Mouse (Mus musculus): Measurements from ENCODE around the gene Ahnak.
"Not testable (repeated sequence)": the region's sequence is repeated elsewhere in the genome, so short reads cannot be mapped to it uniquely, and the experiment has no call there.

Gene Ahnak

GRCm38 (mm10) chr19:9097441-9097840, 108.4 kb downstream of the Ahnak start:
- DNase-seq (ENCODE audit: low spot score) = no peak

DNA sequence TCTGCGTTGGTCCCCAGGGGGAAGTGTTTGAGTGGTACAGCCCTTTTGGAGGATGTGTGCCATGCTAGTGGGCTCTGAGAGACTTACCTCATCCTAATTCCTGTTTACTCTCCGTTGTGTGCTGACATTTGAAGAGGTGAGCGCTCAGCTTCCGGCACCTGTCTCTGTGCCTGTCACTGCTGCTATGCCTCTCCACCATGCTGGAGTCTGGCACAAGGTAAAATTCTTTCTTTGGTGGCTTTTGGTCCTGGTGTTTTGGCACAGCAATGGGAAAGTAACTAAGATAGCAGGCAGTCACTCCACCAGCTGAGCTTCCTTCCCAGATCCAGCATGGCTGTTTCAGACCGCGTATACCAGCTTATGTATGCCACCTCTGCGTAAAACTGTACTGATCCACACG, 110.7 kb downstream of the Ahnak start:
- no peak for DNase-seq (ENCODE audit: low spot score)

GRCm38 (mm10) chr19:9100297-9101061, 111.4 kb downstream of the Ahnak start:
- DNase-seq (ENCODE audit: low spot score) = no peak

DNA sequence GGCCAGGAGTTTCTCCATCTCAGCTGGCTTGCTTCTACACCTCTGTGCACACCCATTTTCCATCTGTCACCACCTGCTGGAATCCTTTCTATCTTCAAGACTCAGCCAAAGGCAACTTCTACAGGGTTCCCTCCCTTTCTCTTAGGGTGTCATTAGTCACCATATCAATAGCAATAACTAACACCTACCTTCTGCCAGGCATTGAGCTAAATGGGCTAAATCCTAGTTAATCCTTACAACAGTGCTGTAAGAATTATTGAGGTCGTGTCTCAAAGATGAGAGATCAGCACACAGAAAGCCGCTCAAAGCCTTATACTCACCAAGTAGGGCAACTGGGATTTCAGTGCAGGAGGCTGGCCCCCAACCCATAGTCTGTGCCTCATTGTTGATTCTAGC, 112.0 kb downstream of the Ahnak start:
- no peak for DNase-seq (ENCODE audit: low spot score)

GRCm38 (mm10) chr19:9103986-9104385, 114.9 kb downstream of the Ahnak start:
- DNase-seq (ENCODE audit: low spot score) = no peak

DNA sequence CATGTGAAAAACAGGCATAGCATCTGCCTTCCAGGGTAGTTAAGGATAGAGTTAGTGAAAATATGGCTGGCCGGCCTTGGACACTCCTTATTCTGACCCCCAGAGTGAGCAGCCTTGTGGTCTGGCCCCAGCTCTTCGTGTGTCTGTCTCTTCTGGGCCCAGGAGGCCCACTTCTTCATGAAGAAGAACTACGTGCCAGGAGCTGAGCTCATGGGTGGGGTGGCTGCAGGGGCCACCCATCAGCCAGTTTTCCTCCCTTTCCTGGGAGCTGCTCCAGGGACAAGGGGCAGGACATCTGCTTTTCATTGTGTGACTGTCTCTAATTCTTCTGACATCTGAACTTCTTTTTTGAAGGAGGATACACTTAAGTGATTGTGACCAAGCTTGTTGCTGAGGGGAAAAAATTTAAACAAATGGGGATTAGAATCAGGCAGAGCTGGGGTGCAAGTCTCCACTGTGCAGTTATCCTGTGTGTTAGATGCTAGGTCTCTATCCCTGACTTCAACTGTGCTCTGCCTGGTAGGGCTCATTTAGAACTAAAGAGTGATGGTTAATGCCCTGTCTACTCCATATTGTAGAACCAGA, 116.1 kb downstream of the Ahnak start:
- no peak for DNase-seq (ENCODE audit: low spot score)

DNA sequence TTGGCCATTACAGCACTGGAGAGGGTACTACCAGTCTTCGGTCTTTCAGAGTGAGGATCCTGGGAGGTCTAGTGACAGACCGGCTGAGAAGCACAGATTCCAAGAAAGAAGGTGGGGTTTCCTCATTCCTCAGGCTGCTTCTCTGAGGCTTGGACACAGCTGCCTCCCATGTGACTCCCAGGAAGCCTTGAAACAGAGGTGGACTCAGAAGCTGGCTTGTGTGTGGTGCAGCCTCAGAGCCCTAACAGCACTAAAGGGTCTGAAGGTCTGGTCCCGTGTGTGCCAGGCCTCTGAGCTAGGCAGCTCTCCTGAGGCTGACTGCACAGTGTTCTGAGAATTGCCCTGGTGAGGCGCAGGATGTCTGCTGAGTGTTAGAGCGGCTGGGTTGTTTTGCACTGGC, 117.0 kb downstream of the Ahnak start:
- DNase-seq (ENCODE audit: low spot score) = no peak

DNA sequence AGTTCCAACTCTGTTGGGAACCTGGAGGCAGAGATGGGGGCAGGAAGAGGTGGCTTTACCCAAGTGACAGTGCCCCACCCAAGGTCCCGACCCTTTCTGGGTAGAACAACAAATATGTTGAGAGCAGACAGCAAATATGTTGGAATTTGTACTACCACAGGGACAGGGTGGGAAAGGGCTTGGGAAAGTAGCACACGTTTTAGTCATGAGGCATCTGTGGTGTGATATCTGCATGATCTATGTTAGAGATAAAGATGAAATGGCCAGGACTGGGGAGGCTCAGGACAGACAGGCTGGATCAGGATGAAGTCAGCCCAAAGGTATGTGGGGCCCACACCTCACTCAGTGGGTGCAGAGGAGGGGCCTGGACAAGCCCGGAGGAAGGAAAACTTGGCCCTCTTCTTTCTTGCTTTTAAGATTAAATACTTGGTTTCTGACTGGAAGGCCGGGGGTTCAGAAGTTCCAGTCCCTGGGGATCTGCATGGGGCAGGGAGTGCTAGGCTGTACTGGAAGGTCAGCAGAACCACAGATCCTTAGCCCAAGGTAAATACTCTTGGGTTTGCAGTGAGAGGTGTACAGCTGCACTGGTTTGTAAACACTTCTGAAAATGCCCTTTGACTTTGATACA, 117.8 kb downstream of the Ahnak start:
- no peak for DNase-seq (ENCODE audit: low spot score)

- no peak for DNase-seq (ENCODE audit: low spot score)
These were observed 118.3 kb downstream of the Ahnak start for GRCm38 (mm10) chr19:9107379-9107755.

GRCm38 (mm10) chr19:9108536-9108935, 119.5 kb downstream of the Ahnak start:
- no peak for DNase-seq (ENCODE audit: low spot score)

DNA sequence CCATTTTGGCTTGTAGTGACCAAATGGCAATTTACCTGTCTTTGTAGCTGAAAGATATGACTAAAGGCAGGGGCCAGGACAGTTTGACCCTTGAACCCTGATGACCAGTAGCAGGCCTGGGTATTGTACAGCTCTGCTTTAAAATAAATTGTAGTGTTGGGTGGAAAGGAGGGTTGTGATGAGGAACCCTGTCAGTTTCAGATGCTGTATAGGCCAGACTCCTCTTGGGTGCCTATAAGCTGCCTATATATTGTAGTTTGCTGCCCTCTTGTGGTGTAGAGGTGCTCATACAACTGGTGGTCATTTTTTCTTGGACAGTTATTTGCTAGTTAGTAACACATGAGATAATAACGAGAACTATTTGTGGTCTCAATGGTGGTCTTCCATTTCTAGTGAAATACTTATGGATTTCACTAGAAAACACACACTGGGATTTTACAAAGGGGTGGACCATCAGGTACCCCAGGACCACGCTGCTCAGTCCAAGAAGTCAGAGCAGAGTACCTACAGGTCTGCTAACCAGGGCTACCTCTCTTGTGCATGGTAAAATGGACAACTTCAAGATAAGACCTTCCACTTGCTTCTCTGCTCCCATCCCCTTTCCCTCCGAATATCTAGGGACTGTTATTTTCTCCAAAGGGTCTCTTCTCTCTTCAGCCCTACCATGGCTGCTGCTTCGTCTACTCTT, 121.2 kb downstream of the Ahnak start:
- peak; percentile 67 for DNase-seq (ENCODE audit: low spot score)

DNA sequence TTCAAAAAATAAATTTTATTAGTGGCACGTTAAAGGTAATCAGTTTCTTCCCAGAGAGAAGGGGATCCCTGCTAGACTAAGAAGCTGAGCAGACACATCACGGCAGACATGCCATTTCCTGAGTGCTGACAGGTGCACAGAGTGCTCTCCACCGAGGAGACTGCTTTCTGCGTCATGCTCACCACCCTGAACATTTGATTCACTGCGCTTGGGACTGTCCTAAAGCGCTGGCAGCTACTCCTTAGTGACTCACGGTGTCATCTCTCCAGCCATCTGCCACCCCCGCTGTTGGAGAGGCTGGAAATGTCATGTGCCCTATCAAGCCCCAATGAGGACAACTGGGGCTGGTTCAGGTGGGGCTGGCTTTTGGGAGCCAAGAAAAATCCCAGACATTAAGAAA, 123.0 kb downstream of the Ahnak start:
- no peak for DNase-seq (ENCODE audit: low spot score)

GRCm38 (mm10) chr19:9116268-9116667, 127.2 kb downstream of the Ahnak start:
- DNase-seq (ENCODE audit: low spot score) = no peak

GRCm38 (mm10) chr19:9117275-9117674, 128.2 kb downstream of the Ahnak start:
- DNase-seq (ENCODE audit: low spot score) = no peak

DNA sequence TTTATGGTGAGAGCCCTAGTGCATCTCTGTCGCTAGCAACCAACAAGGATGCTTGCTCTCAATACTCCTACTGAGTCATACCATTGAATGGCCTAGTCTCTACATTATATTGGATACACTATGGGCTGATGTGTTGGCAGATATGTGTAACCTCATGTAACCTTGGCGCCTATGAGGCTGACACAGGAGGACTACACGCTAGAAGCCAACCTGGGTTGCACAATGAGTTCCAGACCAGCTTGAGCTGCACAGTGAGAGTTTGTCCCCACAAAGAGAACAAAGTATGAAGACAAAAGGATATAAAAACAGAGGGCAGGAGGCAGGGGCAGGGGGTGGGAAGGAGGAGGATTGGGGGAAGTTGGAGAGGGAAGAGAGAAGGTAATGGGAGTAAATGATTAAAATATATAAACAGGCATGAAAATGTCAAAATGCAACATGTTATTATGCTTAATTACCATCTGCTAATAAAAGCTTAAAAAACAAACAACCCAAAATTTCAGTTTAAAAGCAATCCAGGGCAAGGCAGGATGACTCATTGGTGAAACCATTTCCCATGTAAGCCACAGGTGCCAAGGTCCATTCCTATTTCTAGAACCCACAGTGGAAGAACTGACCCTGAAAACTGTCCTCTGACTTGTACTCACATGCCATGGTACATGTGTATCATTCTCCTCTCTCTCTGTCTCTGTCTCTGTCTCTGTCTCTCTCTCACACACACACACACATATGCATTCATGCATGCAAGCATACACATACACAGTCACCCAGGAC, 130.8 kb downstream of the Ahnak start:
- no peak for DNase-seq (ENCODE audit: low spot score)

DNA sequence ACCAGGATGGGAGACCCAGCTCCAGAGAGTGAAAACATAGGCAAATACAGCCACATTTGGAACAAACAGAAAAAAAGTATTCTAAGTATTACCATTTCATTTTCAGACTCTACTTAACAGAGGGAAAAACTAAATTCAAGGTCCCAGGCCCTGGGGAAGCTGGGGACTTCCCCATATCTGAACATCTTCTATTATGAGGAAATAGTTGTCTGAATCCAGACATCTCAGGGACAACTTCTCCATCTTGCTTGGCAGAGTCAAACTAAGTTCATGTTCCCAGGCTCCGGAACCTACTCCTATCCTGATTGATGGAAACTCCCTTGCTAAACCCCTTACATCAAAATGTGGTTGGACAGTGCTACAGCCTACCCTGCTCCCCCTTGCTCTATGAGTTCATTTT, 133.3 kb downstream of the Ahnak start:
- no peak for DNase-seq (ENCODE audit: low spot score)

DNA sequence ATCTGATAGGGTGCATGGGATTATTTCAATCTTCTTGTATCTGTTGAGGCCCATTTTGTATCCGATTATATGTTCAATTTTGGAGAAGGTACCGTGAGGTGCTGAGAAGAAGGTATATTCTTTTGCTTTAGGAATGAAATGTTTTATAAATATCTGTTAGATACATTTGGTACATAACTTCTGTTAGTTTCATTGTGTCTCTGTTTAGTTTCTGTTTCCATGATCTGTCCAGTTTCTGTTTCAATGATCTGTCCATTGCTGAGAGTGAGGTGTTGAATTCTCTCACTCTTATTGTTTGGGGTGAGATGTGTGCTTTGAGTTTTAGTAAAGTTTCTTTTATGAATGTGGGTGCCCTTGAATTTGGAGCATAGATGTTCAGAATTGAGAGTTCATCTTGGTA, 134.9 kb downstream of the Ahnak start:
- not testable (repeated sequence) for DNase-seq (ENCODE audit: low spot score)

Data from layer of hippocampus, adult 11-12 months (tissue).